Mouse (Mus musculus) Patski (cell line): ENCODE measurements around the gene 1700003F12Rik. TPM values are rescaled to one million over a fixed set of nuclear protein-coding genes. Genes with fewer than 3 reads are reported as not detected.

ENCODE experiments used
- ATAC-seq: fragments of 100-300 bp; one replicate; pipeline ENCODE4 v1.8.0; 2021
- CTCF ChIA-PET: fragments of 350-600 bp; sonication (Branson Sonifier 250); formaldehyde crosslinking; loops from one replicate; lab custom pipeline; 2022; ENCODE audit warnings: inconsistent platforms; lab: Charles Lee
- POLR2A ChIA-PET: fragments of 350-600 bp; sonication (Branson Sonifier 250); formaldehyde crosslinking; loops from one replicate; lab custom pipeline; 2022; ENCODE audit warnings: antibody characterized with exemption, inconsistent platforms; lab: Charles Lee
- DNase-seq: peaks from one replicate; pipeline ENCODE4 v3.0.0-alpha.2; 2011; ENCODE audit warnings: low read depth, low spot score
- H3K27me3 ChIP-seq: fragments of 371-371 bp; one replicate; pipeline ENCODE4 v1.5.1; 2021
- CTCF ChIP-seq: fragments of 100-300 bp; IDR thresholded peaks from one replicate; pipeline ENCODE4 v1.5.1; 2021
- in situ Hi-C: fragments of 300-500 bp; cut with MboI; formaldehyde crosslinking; loops from 3 replicates; pipeline ENCODE4 v1.11.1; 2018; ENCODE audit warnings: low pct_unique_long_range_greater_than_20kb, mixed read lengths
- polyA plus RNA-seq: library from polyadenylated mRNA; unstranded; gene quantifications from one replicate; pipeline ENCODE4 v1.2.3, GENCODE M21; 2021

1700003F12Rik gene
- polyA plus RNA-seq, 1 experiment from 2014 or later: 0.35 TPM

GRCm38 (mm10) chr2:154543567-154544347 is 3.1 kb upstream of the 1700003F12Rik start:
- ATAC-seq (no peak), DNase-seq (no peak)
- no peak for TF ChIP-seq CTCF
- CTCF ChIA-PET: interaction anchor here (1.2 kb wide), 1 partner anchor 10 kb away, joined by 4 read pairs; no protein-coding TSS in a partner anchor
- no peaks in the 10 kb centered on the region for H3K27me3 ChIP-seq
- POLR2A ChIA-PET: interaction anchor here (1.1 to 1.2 kb wide), 2 partner anchors 25 to 134 kb away, joined by 3 read pairs; no protein-coding TSS in a partner anchor
- in situ Hi-C loops: loop anchor here (5.0 kb wide), 1 partner anchor 126 kb away; no protein-coding TSS in a partner anchor

GRCm38 (mm10) chr2:154548688-154549087 is 1.8 kb downstream of the 1700003F12Rik start:
- TF ChIP-seq CTCF: no peak
- ChIA-PET CTCF (interaction anchor here (1.0 to 1.2 kb wide), 2 partner anchors 15 to 16 kb away, joined by 3 read pairs; no protein-coding TSS in a partner anchor), POLR2A (no interaction called here)
- in situ Hi-C loops: no loop called here
- DNase-seq: no peak
- H3K27me3 ChIP-seq: no peaks in the 10 kb centered on the region
- ATAC-seq: no peak

GRCm38 (mm10) chr2:154549127-154549885 is 2.4 kb downstream of the 1700003F12Rik start:
- CTCF ChIA-PET: interaction anchor here (1.0 kb wide), 1 partner anchor 15 kb away, joined by 3 read pairs; no protein-coding TSS in a partner anchor
- TF ChIP-seq CTCF: no peak
- DNase-seq (no peak), ATAC-seq (no peak)
- no peaks in the 10 kb centered on the region for H3K27me3 ChIP-seq
- POLR2A ChIA-PET: interaction anchor here (0.7 kb wide), 1 partner anchor 19 kb away, joined by 3 read pairs; no protein-coding TSS in a partner anchor
- in situ Hi-C loops: no loop called here

GRCm38 (mm10) chr2:154549886-154550189 is 3.0 kb downstream of the 1700003F12Rik start:
- no peak for ATAC-seq
- CTCF ChIA-PET: interaction anchor here (0.8 to 1.1 kb wide), 2 partner anchors 17 to 37 kb away, joined by 3 read pairs; no protein-coding TSS in a partner anchor
- no peaks in the 10 kb centered on the region for H3K27me3 ChIP-seq
- POLR2A ChIA-PET: interaction anchor here (0.7 kb wide), 1 partner anchor 19 kb away, joined by 3 read pairs; no protein-coding TSS in a partner anchor
- in situ Hi-C loops: no loop called here
- no peak for TF ChIP-seq CTCF
- DNase-seq: no peak

- ChIA-PET CTCF (interaction anchor here (1.1 kb wide), 1 partner anchor 18 kb away, joined by 3 read pairs; no protein-coding TSS in a partner anchor), POLR2A (no interaction called here)
- no peaks in the 10 kb centered on the region for H3K27me3 ChIP-seq
- TF ChIP-seq CTCF: no peak
- in situ Hi-C loops: no loop called here
- no peak for DNase-seq
- ATAC-seq: no peak
Observed at GRCm38 (mm10) chr2:154550937-154551336, 4.1 kb downstream of the 1700003F12Rik start.

- ChIA-PET CTCF (no interaction called here), POLR2A (no interaction called here)
- DNase-seq: no peak
- in situ Hi-C loops: no loop called here
- ATAC-seq: no peak
- TF ChIP-seq CTCF: no peak
- no peaks in the 10 kb centered on the region for H3K27me3 ChIP-seq
Observed at GRCm38 (mm10) chr2:154551476-154551875, 4.6 kb downstream of the 1700003F12Rik start, which contains the start of gene Actl10. TSS of gene Actl10 (plus strand) at chr2:154551776.

GRCm38 (mm10) chr2:154551927-154552326 is 5.0 kb downstream of the 1700003F12Rik start:
- H3K27me3 ChIP-seq: no peaks in the 10 kb centered on the region
- no peak for DNase-seq
- no peak for TF ChIP-seq CTCF
- no peak for ATAC-seq
- in situ Hi-C loops: no loop called here
- CTCF ChIA-PET: interaction anchor here (1.1 kb wide), 1 partner anchor 13 kb away, joined by 4 read pairs; no protein-coding TSS in a partner anchor
- POLR2A ChIA-PET: no interaction called here

- ATAC-seq: no peak
- ChIA-PET CTCF (interaction anchor here (1.1 kb wide), 1 partner anchor 13 kb away, joined by 4 read pairs; no protein-coding TSS in a partner anchor), POLR2A (no interaction called here)
- no peaks in the 10 kb centered on the region for H3K27me3 ChIP-seq
- DNase-seq: no peak
- in situ Hi-C loops: no loop called here
- TF ChIP-seq CTCF: no peak
Observed at GRCm38 (mm10) chr2:154552424-154552907, 5.6 kb downstream of the 1700003F12Rik start.

GRCm38 (mm10) chr2:154555235-154555634 is 8.3 kb downstream of the 1700003F12Rik start:
- in situ Hi-C loops: no loop called here
- CTCF ChIA-PET: interaction anchor here (0.9 kb wide), 1 partner anchor 15 kb away, joined by 4 read pairs; no protein-coding TSS in a partner anchor
- H3K27me3 ChIP-seq: no peaks in the 10 kb centered on the region
- ATAC-seq (no peak), DNase-seq (no peak)
- TF ChIP-seq CTCF: no peak
- POLR2A ChIA-PET: interaction anchor here (0.5 to 1.0 kb wide), 2 partner anchors 24 to 100 kb away, joined by 3 read pairs; no protein-coding TSS in a partner anchor
